8 mouse cellular contexts compared by ENCODE assay signal in the genomic region with DNA sequence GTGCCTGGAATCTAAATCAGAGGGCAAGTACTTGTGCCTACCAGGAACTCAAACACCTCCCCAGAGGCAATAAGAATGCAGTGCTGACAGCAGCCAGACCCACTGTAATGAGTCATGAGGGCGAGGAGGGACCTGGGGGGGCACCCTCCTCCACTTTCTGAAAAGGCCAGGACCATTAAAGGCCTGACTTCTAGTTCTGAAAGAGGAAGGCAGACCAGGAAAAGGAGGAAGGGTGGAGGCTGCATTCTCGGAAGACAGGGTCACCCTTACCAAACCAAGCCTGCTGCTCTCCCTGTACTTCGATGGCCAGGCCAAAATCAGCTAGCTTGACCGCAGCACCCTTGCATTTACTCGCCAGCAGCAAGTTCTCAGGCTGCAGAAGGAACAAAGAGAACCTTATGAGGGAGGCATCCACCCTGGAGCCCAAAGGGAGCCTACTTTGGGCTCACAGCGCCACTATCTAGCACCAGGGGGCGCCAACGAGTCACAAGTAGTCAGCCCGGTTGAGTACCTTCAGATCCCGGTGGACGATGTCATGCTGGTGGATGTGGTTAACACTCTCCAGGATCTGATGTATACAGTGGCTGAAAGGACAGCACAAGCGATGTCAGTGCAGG. TPM values are rescaled to one million over a fixed set of nuclear protein-coding genes. Genes with fewer than 3 reads are reported as not detected.
DNase-seq lines count a peak whose midpoint lies in the region; ATAC-seq lines count a peak whose summit lies in the region.

No protein-coding gene starts in this region.

- ATAC-seq in embryonic facial prominence, embryonic 12.5 days (ENCODE audit: insufficient number of reproducible peaks, insufficient read depth, low FRiP score, low TSS enrichment) = peak; percentile 77
- ATAC-seq in limb, embryonic 13.5 days (ENCODE audit: low FRiP score, low read depth) = peak; percentile 83
- peak; percentile 82 for ATAC-seq in midbrain, embryonic 15.5 days (replicated peaks)

- H3K27me3 ChIP-seq in embryonic facial prominence, embryonic 12.5 days = no peaks in the 10 kb centered on the region
- H3K27me3 ChIP-seq in limb, embryonic 13.5 days = no peaks in the 10 kb centered on the region
- H3K27me3 ChIP-seq in midbrain, embryonic 15.5 days (replicated peaks) = no peaks in the 10 kb centered on the region

- H3K9ac ChIP-seq in embryonic facial prominence, embryonic 12.5 days = no peak overlapping the region
- no peak overlapping the region for H3K9ac ChIP-seq in limb, embryonic 13.5 days
- no peak overlapping the region for H3K9ac ChIP-seq in midbrain, embryonic 15.5 days

- H3K9me3 ChIP-seq in embryonic facial prominence, embryonic 12.5 days = no peaks in the 10 kb centered on the region
- H3K9me3 ChIP-seq in limb, embryonic 13.5 days = no peaks in the 10 kb centered on the region
- no peaks in the 10 kb centered on the region for H3K9me3 ChIP-seq in midbrain, embryonic 15.5 days

- H3K27ac ChIP-seq in embryonic facial prominence, embryonic 12.5 days = no peak overlapping the region; the same call in 1 of the 2 replicates
- peak overlapping the region; percentile 55; the same call in 1 of the 2 replicates for H3K27ac ChIP-seq in limb, embryonic 13.5 days
- no peak overlapping the region for H3K27ac ChIP-seq in midbrain, embryonic 15.5 days

- no peak overlapping the region for H3K4me2 ChIP-seq in embryonic facial prominence, embryonic 12.5 days (replicated peaks)
- H3K4me2 ChIP-seq in limb, embryonic 13.5 days (replicated peaks) = no peak overlapping the region
- no peak overlapping the region for H3K4me2 ChIP-seq in midbrain, embryonic 15.5 days

- no peaks in the 10 kb centered on the region; the same call in 1 of the 2 replicates for H3K4me1 ChIP-seq in embryonic facial prominence, embryonic 12.5 days
- peaks cover 7% of the 10 kb centered on the region for H3K4me1 ChIP-seq in limb, embryonic 13.5 days
- no peaks in the 10 kb centered on the region for H3K4me1 ChIP-seq in midbrain, embryonic 15.5 days

- H3K4me3 ChIP-seq in embryonic facial prominence, embryonic 12.5 days = no peak overlapping the region
- H3K4me3 ChIP-seq in limb, embryonic 13.5 days = no peak overlapping the region
- H3K4me3 ChIP-seq in midbrain, embryonic 15.5 days = no peak overlapping the region

- peaks cover 70% of the 10 kb centered on the region for H3K36me3 ChIP-seq in embryonic facial prominence, embryonic 12.5 days
- peaks cover 80% of the 10 kb centered on the region for H3K36me3 ChIP-seq in limb, embryonic 13.5 days
- H3K36me3 ChIP-seq in midbrain, embryonic 15.5 days (replicated peaks) = peaks cover 25% of the 10 kb centered on the region

- WGBS in embryonic facial prominence, embryonic 12.5 days = 22% methylated on average over 12 of the region's 12 CpGs
- 26% methylated on average over 12 of the region's 12 CpGs for WGBS in limb, embryonic 13.5 days
- WGBS in midbrain, embryonic 15.5 days = 27% methylated on average over 12 of the region's 12 CpGs

- peak; percentile 83 for DNase-seq in 3134 (ENCODE audit: extremely low read depth, insufficient read length, low spot score)
- DNase-seq in adrenal gland, postnatal 25 days = peak; percentile 91
- DNase-seq in heart, adult 8-10 months (ENCODE audit: low spot score) = peak; percentile 93
- peak; percentile 79 to 92 for DNase-seq in kidney, adult 8-10 months
- peak; percentile 60 to 85 for DNase-seq in spleen, adult 18-20 months

RNA-seq across cellular contexts. Expression of gene Camk2g, which starts 28.1 kb away (rescaled TPM):
- 49.0 and 62.6 TPM in 2 replicates for total RNA-seq in adrenal gland, postnatal 25 days (2021)
- 68.7 and 76.5 TPM in 2 replicates for polyA plus RNA-seq in embryonic facial prominence, embryonic 12.5 days (2016; fragmentation: Nextera tagmentation; extraction: Ambion mirVana)
- total RNA-seq in heart, adult 8-10 months (2022) = 10 to 100 TPM; 47.2 to 73.5 (median 58.4) TPM
- 63.5 and 74.6 TPM in 2 replicates for polyA plus RNA-seq in limb, embryonic 13.5 days (2015; fragmentation: Nextera tagmentation; extraction: Ambion mirVana)
- polyA plus RNA-seq in midbrain, embryonic 15.5 days (2015; fragmentation: Nextera tagmentation; extraction: Ambion mirVana) = 140 and 144 TPM in 2 replicates

RNA-seq across cellular contexts. Expression of gene Ndst2, which starts 31.4 kb away (rescaled TPM):
- total RNA-seq in adrenal gland, postnatal 25 days (2021) = 33.5 and 36.2 TPM in 2 replicates
- polyA plus RNA-seq in embryonic facial prominence, embryonic 12.5 days (2016; fragmentation: Nextera tagmentation; extraction: Ambion mirVana) = 34.7 and 35.1 TPM in 2 replicates
- total RNA-seq in heart, adult 8-10 months (2022) = 10 to 100 TPM in 1 of 4 experiments, 1 to 10 TPM in 3; 7.1 to 10.6 (median 9.9) TPM
- polyA plus RNA-seq in limb, embryonic 13.5 days (2015; fragmentation: Nextera tagmentation; extraction: Ambion mirVana) = 27.9 and 30.5 TPM in 2 replicates
- 19.4 and 19.9 TPM in 2 replicates for polyA plus RNA-seq in midbrain, embryonic 15.5 days (2015; fragmentation: Nextera tagmentation; extraction: Ambion mirVana)

RNA-seq across cellular contexts. Expression of gene Zswim8, which starts 58.4 kb away (rescaled TPM):
- 116 and 146 TPM in 2 replicates for total RNA-seq in adrenal gland, postnatal 25 days (2021)
- polyA plus RNA-seq in embryonic facial prominence, embryonic 12.5 days (2016; fragmentation: Nextera tagmentation; extraction: Ambion mirVana) = 45.8 and 49.1 TPM in 2 replicates
- total RNA-seq in heart, adult 8-10 months (2022) = 10 to 100 TPM; 38.7 to 47.0 (median 43.1) TPM
- polyA plus RNA-seq in limb, embryonic 13.5 days (2015; fragmentation: Nextera tagmentation; extraction: Ambion mirVana) = 40.3 and 43.1 TPM in 2 replicates
- 56.5 and 57.8 TPM in 2 replicates for polyA plus RNA-seq in midbrain, embryonic 15.5 days (2015; fragmentation: Nextera tagmentation; extraction: Ambion mirVana)
